Mouse (Mus musculus) R1 (cell line): ENCODE data around the gene Ikbkg.

Source experiments
- DNase-seq: peaks from one replicate; pipeline ENCODE4 v3.0.0-alpha.2; 2018; ENCODE audit warnings: low read depth, low spot score

The Ikbkg gene

GRCm38 (mm10) chrX:74451157-74451912 lies 58.2 kb downstream of the Ikbkg start:
- DNase-seq: no peak

GRCm38 (mm10) chrX:74452773-74453172 lies 59.7 kb downstream of the Ikbkg start:
- DNase-seq: peak; percentile 32

DNA sequence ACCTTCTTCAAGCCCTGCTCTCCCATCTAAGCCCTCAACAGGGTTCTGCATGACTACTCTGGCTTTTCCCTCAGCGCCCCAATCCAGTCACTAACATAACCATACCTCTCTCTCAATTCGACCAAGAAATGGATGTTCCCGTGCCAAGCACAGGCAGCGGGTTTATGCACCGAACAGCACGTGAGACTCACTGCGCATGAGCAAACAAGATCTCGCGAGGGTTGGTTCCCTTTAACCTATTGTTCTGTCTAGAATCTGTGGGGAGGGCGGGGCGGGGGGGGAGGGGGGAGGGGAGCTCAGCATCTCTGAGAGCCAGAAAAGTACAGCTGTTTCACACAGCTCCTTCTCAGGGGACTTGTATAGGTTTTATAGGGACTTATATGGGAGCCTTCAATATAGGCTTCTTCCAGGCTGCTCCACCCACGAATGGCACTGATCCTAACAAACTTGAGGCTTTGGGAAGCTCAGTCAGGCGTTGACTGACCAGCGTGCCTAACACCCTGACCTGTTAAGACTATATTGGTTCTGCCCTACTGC lies 88.3 kb downstream of the Ikbkg start, which contains the start of gene Gm6880:
TSS of gene Gm6880 (minus strand) at position 51 of the 537 bp plus-strand sequence.
- DNase-seq: peak; percentile 22

DNA sequence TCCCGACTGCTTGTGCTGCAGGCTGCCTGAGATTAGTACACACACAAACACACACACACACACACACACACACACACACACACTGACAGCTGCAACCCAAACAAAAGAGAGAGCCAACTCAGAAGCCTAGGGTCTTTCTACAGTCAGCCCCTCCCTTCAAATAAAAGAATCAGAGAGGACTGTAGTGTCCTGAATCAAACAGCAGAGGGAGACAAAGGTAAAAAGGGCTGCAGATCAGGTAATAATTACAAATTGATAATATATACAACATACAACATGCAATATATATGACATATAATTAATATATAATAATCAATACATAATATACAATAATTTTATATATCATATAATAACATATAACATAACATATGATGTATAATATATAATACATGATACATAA lies 104.0 kb downstream of the Ikbkg start:
- DNase-seq: peak; percentile 13
